Mouse (Mus musculus): ENCODE measurements around the gene Sec16b.

Gene Sec16b

GRCm38 (mm10) chr1:157560654-157561386 is 54.3 kb downstream of the Sec16b start:
- peak; percentile 31 to 55 for DNase-seq

- no peak for DNase-seq
Observed at GRCm38 (mm10) chr1:157567819-157568218, 61.3 kb downstream of the Sec16b start.

GRCm38 (mm10) chr1:157569263-157570090 is 62.9 kb downstream of the Sec16b start:
- DNase-seq, result no peak

DNA sequence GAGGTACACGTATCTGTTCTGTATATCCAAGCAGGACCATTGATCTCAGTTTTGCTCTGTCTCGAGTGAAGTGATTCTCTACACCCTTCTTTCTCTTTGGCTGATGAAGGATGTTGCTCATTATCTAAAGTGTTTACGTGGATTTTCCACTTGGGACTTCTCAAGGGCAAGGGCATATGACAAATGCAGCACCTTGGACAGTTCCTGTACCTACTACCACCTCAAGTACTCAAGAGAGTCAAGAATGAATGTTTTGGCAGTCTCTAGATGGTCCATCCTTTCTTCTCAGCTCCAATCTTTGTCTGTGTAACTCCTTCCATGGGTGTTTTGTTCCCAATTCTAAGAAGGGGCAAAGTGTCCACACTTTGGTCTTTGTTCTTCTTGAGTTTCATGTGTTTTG is 68.8 kb downstream of the Sec16b start:
- DNase-seq, result peak in 1 of 2 experiments; percentile 18

DNA sequence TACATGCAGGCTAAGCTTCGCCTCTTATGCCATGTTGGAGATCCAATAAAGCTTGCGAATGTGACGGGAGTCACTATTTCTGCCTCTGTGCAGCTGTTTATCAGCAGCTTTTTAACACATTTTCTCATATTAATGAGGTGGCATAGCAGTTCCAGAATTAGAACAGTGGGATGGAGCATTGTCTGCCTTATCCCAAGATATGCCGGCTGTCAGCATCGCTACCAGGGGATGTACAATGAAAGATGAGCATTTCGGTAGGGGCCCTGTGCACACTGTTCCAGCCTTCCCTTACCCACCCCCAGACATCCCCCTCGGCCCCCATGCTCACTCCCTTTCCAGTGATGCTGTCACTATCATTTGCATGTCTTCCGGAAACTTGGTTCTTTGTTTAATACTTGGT is 71.8 kb downstream of the Sec16b start:
- no peak for DNase-seq

GRCm38 (mm10) chr1:157586556-157586955 is 80.0 kb downstream of the Sec16b start:
- DNase-seq, result no peak

GRCm38 (mm10) chr1:157592039-157592438 is 85.5 kb downstream of the Sec16b start:
- no peak for DNase-seq

DNA sequence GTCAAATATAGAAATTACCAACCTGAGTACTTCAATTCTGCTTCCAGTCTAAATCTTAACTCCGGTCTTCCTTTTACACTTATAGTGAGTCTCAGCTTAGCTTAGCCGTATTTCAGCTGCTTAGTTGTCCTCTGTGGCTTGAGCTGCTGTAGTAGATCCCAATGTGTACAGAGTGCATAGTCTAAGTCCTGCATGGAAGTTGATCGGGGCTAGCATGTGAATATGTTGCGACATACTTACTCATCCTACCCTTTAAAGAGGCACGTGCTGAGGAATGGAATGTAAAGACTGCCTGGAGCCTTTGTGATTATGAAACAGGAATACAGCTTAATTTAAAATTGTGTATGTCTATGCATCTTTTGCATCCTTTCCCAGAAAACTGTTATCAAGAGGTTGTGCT is 88.0 kb downstream of the Sec16b start:
- no peak for DNase-seq

DNA sequence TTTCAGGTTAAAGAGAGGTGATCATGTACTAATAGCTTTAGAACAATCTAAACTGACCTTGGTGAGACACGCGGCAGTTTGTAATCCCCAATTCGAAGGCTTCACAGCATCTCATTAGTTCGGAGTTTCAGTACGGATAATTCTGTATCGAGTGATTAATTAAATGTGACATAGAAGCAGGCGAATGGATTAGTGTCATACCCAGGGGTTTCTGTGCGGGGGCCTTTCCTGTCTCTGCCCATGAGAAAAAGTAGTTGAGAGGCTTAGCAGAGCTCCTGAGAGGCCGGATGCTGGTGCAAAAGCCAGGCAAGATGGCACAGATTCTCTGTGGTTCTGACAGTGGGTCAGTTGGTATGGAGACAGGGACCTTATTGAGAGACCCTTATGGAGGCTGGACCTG is 88.6 kb downstream of the Sec16b start:
- no peak for DNase-seq

DNA sequence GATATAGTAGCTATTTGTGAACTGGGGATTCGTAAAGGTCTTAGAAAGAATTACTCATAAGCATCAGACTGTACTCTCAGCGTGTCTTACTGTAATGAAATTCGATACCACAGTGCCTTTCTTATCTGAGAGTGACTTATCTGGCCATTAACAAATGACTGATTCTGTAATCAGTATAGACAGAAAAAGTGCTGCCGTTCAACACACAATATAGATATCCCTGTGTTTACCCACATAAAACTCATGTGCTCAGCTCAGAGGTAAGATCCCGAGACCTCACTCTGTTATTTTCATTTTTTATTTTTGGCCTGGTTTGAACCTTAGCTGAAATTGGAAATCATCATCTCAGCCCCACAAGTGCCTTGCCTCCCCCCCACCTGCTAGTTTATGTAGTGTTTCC is 98.0 kb downstream of the Sec16b start:
- no peak for DNase-seq

Measured in kidney, postnatal 4 days (tissue).